Mouse (Mus musculus): ENCODE data around the gene Schip1.

The Schip1 gene

DNA sequence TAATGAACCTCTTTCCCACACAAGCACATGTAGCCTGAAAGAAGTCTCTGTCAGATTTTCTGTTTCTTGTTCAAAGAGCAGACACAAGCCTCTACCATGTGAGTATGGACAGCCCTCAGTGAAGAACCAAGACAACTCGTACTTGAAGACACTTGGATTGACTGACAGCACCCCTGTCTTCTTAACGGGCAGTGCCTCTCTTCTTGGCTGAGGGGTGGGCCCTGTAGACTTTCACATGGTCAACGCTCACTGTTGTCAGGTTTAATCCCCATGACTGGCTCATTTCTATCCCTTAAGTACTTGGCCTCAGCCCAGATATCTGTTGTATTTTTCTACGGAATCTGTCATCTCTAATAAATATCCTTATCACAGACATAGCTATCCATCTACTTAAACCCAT is 565.7 kb downstream of the Schip1 start:
- no peak for DNase-seq

DNA sequence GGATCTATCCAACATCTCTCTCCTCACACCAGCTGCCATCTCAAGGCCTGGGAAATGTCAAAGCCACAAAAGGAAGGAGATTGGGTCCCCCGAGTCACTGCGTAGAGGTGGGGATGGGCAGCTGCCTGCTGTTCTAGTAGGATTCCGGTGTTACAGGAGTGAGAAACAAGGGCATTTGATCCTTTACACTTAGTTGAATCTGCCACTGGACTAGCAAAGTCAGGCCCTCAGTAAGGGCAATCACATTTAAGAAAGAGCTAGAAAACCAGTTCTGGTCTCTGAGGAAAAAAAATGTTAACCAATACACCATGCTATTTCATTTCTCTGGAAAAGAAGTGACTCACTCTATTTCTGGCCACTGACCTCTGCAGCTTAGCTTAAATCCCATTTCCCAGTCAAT is 566.2 kb downstream of the Schip1 start:
- no peak for DNase-seq

DNA sequence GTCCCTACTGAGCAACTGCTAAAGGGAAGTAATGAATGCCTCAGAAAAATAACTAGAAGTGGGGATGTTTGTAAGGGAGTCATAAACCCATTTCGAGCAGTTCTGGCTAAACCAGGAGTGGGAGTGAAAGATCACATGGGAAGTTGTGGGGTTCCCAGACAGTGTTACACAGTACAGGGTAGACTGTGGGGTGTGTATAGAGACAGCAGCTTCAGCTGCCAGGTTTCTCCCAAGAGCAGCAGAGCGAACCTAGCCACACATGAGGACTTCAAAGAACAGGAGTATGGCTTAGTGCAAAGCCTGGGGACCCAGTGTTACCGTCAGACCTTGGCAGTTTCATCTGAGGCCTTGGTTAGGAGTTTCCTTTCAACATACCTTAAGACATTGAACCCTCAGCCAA is 568.1 kb downstream of the Schip1 start:
- DNase-seq: no peak

DNA sequence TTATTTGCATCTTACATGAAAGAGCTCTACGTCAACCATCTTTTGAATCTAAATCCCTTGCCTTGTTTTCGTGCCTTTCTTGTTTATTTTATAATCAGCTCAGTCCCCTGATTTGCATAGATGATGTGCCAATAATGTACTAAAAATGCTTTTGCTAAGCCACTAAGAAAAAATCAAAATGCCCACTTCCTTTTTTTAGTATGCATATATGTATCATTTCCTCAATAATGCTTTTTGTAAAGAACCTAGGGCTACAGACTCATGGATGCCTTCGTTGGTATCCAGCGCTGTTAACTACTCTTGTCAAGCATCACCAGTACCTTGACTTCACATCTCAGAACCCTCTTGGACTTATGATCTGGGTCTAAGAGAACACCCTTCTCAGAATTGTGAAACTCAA is 569.0 kb downstream of the Schip1 start:
- no peak for DNase-seq

DNA sequence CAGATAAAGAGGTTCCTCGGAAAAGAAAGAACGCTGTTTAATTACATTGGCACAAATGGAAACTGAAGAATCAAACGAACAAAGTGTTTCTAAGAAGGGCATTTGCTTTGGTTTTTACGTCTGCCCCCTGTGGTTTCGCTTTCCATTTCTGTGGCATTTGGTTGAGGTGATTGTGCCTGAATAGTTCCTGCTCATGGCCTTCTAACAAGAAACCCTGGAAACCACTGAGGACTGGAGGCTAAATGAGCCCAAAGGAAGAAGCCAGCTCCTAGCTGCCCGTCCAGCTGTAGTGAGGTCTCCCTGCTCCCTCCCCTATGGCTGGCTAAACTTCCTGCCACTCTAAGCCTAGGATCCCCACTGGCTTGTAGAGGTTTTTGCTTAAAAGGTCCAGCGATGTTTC is 573.4 kb downstream of the Schip1 start:
- DNase-seq: no peak

DNA sequence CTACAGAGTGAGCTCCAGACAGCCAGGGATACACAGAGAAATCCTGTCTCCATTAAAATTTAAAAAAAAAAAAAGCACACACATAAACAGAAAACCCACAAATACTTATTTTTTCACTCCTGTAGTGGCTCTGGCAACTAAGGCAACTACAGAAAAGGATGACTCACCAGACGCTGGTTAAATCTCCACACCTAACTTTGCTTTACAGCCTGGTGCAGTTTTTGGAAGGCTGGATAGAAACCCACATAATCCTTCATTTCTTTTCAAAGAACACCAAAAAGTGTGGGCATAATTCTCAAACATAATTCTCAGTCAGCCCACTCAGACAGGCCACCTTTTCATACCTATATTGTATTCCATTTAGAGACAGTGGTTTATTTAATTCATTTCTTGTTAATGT is 574.1 kb downstream of the Schip1 start:
- no peak for DNase-seq

DNA sequence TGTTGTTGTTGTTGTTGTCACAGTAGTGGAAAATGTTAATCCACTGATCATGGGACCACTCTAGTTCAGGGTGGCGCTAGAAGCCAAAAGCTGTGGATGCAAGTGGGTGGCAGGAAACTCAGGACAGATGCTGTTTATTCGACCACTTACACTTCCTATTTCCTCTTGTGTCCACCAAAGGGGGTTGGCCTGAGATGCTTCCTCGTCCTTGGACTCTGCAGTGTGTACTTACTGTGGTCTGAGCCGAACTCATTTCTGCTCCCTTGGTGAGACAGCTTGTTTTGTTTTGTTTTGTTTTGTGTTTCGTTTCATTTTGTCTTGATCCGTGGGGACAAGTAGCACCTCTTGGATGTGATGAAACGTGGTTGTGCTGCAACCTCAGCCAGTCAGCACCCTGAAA is 578.3 kb downstream of the Schip1 start:
- DNase-seq: no peak

DNA sequence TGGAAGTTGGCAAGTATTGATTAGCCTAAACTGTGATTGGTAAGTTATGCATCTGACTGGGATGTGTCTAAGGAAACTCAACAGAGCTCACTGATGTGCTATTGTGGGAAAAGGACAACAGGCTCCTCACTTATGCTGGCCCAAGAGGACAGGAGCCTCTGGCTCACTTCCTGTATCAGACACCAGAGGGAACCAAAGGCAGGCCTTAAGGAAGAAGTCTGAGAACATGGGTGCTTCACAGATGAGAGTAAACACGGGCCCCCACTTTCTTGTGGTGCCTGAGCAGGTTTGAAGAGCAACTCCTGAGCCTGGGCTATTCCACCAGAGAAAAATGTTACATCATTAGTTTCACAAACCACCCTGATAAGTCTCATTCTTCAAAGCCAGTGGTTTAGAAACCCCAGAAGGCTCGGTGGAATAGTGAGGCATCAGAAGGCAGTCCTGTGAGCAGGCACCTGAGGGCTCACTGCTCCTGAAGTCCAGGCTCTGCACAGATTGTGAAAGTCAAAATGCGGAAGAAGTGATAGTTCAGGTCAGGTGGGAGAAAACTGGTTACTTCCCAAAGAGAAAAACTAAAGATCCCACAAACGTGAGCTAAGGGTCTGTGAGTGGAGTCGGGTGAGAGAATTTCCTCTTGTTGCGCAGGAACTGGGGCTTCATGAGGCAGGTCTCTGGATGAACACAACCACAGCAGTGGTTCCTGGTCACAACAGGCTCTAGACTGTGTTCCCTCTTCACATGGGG is 582.0 kb downstream of the Schip1 start:
- DNase-seq: peak in 1 of 2 experiments; percentile 29

DNA sequence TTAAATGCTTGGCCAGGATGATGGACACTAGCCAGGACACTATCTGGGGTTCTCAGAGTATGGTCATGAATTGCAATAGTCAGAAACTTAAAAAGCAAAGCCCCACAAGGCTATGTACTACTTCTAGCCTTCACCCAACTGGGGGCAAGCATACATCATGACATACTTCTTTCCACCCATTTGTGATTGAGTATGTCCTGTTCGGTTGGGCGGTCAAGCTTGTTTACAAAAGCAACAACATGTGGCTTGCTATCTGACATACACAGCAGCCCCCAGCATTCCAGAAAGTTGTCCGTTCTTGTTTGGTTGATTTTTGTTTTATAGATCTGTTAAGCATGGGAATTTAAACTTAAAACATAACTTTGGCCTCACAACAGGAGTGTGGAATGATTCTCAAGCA is 582.7 kb downstream of the Schip1 start:
- no peak for DNase-seq

DNA sequence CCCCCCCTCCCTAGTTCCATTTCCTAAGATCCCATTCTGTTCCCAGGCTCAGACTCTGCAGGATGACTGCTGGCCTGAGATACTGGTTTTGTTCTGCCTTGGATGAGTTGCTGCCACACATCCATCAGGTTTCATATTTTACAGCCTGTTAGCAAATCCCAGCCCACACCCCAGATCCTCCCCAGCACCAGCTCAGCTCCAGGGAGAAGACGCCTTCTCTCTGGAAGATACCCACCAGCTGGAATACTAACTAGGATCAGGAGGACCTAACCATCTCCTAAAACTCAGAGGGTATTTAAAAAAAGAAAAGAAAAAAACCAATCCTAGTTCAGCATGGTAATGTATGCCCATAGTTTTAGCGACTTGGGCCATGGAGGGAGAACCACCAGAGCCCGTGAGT is 585.6 kb downstream of the Schip1 start:
- DNase-seq: no peak

DNA sequence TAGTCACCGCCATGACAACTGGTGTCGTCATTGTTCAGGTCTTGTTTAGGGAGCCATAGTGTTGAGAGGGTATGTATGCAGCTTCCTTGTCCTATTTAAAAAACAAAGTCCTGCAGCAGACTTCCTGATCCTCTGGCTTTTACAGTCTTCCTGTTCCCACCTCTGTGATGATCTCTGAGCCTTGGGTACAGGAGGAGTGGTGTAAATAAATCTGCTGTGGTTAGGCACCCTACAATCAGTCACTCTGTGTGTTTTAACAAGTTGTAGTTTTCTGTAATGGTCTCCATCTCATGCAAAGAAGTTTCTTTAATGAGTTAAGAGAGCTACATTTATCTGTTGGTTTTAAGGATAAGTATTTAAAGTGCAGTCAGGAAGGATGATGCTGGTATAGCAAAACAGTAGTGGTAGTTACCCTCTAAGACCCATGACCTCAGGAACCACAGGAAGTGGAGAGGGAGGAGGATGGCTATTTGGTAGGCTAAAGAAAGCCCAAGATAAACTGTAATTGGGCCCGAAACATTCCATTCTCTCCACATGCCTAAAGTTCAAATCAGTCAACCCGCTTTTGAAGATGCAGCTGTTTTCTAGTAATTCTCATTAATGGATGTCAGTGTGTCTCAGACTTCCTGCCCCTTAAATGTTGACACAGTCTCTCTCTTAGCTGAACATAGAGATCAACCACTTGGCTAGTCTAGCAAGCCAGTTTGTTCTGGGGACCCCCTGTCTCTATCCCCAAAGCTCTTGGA is 592.2 kb downstream of the Schip1 start:
- no peak for DNase-seq

DNA sequence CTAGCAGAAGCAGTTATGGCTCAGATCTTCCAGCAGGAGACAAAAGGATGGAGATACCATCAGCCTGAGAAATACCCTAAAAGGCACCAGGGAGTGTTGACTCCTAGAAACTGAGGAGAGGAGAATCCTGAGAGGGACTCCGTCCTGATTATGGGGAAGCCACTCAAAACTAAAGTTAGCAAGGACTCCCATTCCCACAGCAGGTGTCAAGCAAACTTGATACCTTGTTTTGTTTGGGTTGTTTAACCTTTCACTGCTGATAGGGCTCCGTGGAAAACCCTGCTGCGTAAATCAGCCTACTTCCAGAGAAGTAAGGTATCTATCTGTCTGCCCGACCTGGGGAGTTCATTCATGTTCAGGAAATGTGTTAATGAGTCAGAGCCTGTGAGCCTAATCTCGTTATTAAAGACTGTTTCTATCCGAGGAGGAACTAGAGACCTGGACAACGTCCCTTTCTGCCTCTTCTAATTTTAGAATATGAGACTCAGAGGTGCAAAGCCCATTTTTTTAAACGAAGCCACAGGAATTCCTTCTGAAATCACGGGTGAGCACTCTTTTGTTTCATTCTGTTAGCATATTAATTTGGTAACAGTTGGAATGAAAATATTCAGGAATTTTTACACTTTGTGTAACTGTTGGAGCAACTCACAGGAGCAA is 593.1 kb downstream of the Schip1 start:
- DNase-seq: no peak

DNA sequence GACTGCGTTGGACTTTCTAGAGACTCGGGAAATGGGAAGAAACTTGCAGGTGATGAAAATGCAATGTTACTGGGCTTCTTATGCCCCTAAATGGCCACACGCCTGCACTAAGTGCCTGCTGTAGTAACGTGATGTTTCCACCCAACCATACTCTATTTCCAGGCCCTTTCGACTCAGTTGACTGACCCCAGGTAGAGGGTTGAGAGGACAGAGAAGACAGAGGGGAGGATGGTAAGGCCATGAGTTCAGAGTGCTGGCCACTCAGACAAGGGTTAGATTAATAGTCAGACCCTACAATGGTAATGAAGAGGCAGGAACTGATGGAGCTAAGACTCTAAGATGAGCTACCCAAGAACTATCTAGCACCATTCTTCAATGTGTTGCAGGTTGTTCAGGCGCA is 595.4 kb downstream of the Schip1 start:
- no peak for DNase-seq

DNA sequence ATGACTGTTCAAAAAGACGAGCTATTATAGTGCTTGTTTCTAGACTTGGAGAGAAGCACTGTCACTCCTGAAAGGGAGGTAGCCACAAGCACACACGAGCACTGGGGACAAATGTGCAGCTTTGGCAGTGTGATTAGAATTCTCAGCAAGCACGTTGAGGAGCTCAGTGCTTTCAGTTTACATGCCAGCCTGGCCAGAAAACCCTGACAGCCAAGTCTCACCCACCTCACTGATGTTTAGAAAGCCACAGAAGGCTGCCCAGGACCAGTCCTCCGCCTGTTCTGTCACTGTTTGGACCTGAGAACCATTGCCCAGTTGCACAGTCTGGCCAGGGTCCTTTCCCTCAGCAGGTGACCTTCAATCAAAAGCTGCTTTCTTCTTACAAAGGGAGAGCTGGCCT is 595.9 kb downstream of the Schip1 start:
- peak; percentile 52 to 66 for DNase-seq

DNA sequence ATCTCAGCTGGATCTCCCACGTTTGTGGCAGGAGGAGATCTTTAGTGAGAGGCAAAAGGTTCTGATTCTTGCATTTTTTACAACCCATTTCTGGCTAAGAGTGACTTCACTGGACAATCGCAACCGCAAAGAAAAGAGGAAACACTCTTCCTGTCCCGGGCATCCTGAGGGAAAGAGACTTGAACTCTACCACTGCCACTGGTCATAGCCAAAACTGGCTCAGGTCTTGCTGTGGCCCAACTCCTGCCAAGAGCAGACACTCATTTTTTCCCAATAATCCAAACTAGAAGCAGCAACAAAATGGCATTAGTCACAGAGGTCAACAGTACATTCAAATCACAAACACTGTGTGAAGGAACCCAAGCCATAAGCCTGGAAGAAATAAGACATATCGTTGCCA is 597.8 kb downstream of the Schip1 start:
- no peak for DNase-seq

DNA sequence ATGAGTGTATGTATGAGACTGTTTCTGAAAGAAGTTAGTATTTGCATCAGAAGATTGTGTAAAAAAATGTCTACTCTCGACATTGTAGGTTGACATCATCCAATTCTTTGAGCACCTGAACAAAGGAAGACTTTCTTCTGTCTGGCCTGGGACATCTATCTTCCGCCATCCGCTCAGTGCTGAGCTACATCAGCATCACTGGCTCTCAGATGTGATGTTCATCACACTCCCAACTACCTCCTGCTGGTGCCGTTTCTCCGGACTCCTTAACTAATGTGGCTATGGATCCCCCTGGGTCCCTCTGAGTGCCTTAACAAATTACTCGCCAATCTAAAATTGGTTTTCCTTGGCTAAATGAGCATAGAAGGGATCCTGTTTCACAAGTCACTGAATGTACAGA is 599.7 kb downstream of the Schip1 start:
- DNase-seq: no peak

DNA sequence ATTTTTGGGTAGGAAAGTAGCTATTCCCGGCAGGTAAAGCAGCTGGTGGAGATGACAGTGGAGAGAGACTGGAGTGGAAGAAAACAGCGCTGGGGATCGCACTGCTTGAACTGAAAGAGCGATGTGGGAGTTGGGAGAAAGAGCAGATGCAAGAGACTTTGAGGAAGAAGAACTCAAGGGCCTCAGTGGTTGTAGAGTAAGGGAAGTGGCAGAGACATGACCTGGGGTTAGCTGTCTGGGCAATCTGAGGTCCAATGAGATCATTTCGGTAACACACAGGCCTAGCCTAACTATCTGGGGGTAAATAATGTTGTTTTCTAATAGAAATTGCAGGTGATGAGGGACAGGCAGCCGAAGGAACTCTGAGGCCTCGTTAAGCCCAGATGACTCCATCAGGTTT is 601.8 kb downstream of the Schip1 start:
- DNase-seq: no peak

DNA sequence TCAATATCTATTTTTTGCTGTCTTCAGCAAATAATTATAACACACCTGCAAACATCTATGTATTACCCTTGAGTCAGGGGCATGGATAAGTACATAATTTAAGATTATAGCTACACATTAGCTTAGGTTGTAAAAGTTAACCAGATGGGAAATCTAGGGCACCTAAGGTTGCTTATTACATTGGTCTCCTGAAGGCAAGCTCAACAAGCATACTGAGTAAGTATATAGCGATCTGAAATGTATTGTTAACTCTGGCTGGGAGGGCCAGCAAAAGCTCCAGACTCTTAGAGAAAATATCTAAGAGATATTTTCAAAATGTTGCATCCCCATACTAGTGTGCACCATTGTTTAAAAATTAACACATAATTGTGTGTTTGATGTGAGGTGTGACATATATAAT is 603.2 kb downstream of the Schip1 start:
- DNase-seq: no peak

DNA sequence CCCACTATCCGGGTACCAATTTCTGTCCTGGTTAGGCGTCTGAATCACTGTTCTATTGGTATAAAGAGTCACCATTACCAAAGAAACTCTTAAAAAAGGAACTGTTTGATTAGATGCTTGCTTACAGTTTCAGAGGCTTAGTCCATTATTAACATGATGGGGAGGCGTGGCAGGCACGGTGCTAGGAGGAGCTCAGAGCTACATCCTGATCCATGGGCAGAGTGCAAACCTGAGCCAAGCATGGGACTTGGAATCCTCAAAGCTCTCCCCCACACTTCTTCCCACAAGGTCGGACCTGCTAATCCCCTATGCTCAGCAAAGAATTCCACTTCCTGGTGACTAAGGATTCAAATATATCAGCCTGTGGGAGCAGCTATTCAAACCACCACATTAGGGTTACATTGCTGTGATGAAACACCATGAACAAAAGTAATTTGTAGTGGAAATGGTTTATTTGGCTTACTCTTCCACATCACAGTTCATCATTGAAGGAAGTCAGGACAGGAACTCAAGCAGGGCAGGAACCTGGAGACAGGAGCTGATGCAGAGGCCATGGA is 604.9 kb downstream of the Schip1 start:
- no peak for DNase-seq

DNA sequence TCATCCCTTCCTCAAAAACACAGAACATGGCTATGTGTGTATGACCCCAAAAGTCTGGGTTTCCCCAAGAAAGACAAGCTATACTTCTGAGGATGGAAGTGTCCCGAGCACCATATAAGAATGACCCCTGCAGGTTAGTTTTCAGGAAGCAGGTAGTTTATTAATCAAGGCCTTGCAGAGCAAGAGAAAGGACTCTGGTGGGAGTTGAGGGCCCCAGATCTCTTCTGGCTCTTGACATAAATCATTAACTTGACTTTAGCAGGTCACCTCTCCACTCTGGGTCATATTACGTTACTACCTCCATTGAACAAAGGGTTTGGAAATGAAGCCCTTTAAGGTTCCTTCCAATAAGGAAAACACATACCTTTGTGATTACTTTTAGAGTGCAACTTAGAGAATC is 610.1 kb downstream of the Schip1 start:
- no peak for DNase-seq

DNA sequence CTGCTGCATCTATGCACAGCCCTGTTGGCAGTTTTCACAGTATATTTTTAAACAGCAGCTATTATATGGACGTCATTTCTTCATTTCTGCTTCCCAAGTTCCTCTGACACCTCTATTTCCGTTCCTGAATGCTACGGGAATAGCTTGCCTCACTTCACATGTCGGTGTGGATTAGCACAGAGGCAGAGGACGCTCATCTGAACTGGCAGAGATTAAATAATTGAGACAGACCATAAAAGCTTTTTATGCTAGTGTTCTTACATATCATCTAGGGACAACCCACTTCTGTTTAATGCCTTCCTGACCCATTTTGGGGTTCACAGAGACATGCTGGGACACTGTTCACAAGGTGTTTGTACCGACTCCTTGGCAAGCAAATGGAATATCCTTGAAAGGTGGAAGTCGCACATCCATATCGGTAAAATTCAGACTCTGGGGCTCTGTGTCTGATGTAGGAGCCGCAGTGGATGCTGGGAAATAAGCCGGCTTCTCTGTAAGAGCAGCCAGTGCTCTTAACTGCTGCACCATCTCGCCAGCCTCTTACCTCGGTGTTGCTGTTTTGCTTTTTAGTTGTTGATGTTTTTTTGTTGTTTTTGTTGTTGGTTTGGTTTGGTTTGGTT is 610.7 kb downstream of the Schip1 start:
- no peak for DNase-seq

Measured in cerebellum, postnatal 14 days (tissue).